Mouse (Mus musculus): ENCODE data around the gene Mreg. TPM values are rescaled to one million over a fixed set of nuclear protein-coding genes. Genes with fewer than 3 reads are reported as not detected.
A peak's percentile ranks its signal among the peaks of the same experiment; 100 is the strongest.
"Not testable (repeated sequence)": the region's sequence is repeated elsewhere in the genome, so short reads cannot be mapped to it uniquely, and the experiment has no call there.

Gene Mreg
- total RNA-seq (2021), result 10 to 100 TPM; 25.0 to 30.7 TPM

DNA sequence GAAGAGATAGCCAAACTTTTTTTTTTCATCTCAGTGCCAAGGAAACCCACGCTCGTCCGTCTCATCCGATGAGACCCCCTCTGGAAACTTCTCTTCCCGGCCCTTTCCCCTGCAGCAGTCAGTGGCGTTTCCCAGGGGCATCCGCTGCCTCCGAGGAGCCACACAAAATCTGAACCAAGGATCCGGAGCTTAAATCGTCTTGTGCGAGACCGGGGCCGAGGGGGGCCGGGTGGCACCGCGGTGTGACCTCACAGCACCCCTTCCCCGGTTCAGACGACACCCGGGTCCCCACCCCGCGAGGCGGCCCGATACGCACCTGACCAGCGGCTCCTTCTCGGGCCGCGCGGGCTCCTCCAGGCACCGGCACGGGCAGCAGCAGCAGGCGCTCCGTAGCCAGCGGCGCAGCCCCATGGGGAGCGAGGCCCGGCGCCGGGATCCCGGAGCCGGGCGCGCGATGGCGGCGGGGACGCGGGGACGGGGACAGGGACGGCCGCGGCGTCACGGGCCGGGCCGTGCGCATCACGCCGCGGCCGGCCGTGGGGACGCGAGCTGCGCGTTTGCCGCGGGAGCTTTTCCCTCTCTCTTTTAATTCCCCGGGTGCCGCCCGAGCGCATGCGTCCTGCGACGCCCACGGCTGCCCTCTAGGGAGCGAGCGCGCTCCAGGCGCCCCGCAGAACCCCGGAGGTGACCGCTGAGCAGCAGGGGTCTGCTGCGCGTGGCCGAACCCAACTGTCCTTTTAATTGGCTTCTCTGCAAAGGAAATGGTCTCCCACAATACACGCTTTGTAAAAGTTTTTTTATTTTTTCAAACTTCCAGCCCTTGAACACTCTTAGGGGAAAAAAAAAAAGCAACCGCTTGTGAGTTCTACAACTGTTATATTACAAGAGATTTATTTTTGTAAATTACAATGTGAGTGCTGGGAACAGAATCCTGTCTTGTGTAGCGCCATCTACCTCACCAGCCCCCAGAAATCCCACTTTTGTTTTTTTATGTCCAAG is at the start of gene Mreg:
Gene Mreg (minus strand): TSS at position 607 of the 999 bp plus-strand sequence.
- intact Hi-C loops (cut with DNase I), result no loop called here
- peak; percentile 40 for DNase-seq (ENCODE audit: low spot score)

DNA sequence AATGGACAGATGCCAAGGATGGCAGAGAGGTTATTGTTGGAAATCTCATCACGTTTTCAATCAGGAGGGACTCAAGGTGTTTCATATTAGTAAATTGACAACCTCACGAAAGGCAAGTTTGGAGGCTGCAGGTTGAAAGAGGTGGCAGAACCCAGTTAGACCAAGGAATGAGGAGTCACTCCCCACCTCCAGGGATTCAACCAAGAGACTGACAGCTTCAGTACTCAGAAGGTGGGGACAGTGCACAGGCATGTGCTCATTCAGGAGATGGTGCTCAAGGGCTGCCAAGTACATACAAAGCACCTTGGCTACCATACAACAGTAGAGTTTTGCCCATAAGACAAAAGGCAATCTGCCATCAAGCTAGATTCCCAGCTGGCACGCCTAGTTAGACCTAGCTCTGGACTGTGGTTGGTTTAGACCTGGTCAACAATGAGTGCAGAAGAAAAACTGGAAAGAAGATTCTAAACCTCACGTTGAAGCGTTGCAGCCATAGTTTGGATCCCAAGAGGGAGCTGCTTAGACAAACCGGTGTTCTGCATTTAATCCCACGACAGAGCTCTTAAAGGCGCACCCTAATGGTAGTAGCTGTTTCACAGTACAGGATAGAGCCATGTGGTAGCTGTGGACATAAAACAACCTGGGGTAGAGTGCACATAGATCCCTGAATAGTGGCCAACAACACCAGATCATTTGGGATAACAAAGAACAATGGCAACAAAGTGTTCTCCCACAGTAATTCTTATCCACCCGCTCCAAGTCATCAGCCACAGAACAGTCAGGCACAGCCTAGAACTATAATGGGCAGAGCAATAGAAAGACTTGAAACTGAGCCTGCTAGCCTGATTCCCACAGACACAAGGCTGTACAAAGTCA is 44.5 kb upstream of the Mreg start:
- DNase-seq (ENCODE audit: low spot score), result no peak
- intact Hi-C loops (cut with DNase I), result no loop called here

DNA sequence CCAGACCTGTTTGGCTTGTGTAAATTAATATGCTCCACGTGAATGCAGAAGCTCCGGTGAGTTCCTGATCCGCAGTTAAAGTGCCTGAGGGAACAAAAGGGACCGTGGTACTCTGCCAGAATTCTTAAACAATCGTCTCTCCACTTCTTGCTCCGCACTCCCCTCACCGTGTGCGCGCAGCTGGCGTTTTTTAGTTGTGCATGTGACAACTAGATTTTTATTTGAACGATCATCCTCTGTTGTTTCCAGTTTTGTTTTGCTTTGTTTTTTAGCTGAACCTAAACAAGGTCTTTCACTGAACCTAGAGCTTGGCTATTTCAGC is 43.7 kb upstream of the Mreg start:
- DNase-seq (ENCODE audit: low spot score), result no peak
- intact Hi-C loops (cut with DNase I), result no loop called here

DNA sequence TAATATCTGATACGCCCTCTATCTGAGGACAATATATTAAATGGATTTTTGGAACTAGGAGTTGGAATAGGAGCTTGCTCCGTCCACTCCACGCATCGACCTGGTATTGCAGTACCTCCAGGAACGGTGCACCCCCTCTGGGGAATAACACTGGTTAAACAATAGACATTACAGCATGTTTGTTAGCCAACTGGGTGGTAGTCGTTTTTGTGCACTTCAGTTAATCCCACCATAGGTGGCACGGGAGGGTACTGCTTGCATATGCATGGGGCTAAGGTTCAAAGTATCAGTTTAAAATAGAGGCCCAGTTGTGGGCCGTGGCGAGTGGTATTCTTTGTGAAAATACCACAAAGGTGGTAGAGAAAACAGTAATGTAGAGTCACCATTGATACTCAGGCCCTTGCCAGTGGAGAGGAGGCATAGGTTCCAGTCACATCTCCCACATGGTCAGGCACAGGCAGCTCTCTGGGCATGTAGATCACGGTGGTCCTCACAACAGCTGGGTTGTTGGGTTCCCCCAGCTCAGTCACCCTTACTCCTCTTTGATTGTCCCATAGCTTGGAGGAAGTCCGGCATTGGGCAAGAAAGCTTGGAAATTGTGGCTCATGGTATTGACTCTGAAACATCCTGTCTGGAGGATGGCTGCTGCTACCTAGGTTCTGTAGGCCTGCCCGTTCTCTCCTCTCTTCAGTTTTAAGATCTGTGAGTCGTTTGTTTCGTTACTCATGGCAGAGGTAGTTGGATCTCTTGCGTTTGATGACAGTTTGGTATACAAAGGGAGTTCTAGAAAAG is 43.2 kb upstream of the Mreg start:
- DNase-seq (ENCODE audit: low spot score), result no peak
- intact Hi-C loops (cut with DNase I), result no loop called here

DNA sequence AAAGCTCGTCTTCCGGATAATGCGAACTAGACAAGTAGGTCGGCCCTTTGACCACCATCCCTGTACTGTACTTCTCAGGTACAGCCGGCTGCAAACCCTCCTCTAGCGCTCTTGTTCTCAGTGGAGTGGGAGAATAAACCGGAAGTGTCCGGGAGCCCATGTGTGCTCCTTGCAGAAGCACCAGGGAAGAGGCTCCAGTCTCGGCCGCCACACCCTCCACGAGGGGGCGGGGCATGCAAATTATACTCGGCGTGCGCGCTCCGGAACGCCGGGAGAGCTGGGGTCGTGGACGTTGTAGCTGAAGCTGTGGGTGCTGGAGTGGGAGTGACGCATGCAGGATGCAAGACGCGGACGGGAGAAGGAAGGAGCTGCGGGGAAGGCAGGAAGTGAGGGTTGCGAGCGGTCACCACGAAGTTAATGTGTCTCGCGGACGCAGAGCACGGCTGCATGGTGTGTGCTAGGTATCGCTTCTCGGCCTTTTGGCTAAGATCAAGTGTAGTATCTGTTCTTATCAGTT is 42.5 kb upstream of the Mreg start:
- DNase-seq (ENCODE audit: low spot score), result peak; percentile 64
- intact Hi-C loops (cut with DNase I), result no loop called here

DNA sequence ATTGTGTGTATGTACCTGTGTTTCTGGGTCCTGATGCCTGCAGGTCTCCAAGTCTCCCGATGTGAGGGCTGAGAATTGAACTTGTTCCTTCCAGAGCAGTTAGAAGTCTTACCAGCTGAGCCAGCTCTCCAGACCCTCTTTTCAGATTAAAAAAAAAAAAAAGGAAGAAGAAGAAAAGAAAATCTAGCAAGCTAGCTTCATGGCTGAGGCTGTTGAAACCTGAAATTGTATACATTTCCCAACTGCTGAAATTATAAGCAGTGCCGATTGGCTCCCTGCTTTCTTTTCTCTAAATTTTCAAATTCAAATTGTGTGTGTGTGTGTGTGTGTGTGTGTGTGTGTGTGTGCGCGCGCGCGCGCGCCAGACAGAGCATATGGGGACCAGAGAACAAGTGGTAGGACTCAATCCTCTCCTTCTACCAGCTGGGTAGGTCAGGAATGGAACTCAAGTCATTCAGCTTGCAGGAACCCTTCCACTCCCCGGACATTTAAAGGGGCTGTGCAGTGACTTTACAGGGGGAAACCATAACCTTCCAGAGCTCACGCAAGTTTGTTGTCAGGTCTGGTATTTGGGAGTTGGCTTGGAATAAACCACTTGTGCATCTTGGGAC is 41.9 kb upstream of the Mreg start:
- no peak for DNase-seq (ENCODE audit: low spot score)
- intact Hi-C loops (cut with DNase I), result no loop called here

DNA sequence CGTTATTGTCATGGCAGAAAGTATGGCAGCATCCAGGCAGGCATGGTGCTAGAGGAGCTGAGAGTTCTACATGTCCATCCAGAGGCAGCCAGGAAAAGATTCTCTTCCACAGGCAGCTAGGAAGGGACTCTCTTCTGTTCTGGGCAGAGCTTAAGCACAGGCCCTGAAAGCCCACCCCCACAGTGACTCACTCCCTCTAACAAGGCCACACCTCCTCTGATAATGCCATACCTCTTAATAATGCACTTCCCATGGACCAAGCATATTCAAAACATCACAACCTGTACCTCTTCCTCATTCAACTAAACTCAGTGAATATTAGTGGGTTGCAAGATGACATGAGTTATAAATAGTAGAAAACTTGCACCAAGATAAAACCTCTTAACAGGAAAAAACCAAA is 39.7 kb upstream of the Mreg start:
- intact Hi-C loops (cut with DNase I), result no loop called here
- DNase-seq (ENCODE audit: low spot score), result no peak

DNA sequence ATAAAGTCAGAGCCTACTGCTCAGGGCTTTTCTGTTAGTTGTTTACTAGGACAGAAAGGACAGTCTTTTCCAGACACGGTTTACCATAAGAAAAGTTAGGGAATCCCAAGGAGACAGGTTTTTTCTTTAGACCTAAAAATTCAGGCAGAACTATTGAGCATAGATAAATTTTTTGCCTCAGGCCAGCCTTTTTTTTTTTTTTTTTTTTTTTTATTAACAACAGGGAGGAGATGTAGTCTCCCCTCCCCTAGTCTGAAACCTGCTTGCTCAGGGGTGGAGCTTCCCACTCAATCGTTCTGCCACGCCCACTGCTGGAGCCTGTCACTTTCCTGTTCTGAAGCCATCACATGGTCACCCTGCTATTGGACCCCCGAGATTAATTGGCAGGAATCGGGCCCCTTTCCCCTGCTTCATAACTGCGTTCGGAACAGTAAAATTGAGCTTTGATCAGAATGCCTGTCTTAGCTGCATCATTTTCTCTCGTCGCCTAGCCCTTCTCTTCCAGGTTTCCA is 36.2 kb upstream of the Mreg start:
- intact Hi-C loops (cut with DNase I); DNase-seq (ENCODE audit: low spot score): not testable (repeated sequence)

DNA sequence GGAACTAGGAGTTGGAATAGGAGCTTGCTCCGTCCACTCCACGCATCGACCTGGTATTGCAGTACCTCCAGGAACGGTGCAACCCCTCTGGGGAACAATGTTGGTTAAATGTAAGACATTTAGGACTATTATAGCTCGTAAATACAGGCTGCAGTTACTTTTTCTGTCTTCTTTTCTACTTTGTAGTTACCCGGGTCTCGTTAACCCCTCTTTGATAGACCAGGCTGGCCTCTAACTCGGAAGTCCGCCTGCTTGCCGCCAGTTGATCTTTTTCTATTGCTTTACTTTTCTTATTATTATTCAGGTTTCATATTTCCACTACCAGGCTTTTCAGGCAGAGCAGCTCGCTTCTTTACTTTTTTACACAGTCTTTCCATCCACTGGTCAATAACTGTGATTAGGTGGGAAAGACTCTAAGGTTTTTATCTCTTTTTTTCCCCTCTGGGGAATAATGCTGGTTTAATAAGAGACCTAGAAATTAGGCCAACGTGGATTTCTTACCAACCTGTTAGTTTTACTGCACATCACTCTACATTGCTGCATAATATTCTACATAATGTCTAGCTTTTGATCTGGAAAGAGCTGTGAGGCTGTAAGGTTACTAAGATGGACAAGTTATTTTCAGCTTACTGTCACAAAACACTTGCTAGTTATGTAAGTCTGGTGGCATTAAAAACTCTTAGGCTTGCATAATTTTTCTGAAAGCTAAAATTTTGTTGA is 32.4 kb upstream of the Mreg start:
- no peak for DNase-seq (ENCODE audit: low spot score)
- intact Hi-C loops (cut with DNase I), result no loop called here

DNA sequence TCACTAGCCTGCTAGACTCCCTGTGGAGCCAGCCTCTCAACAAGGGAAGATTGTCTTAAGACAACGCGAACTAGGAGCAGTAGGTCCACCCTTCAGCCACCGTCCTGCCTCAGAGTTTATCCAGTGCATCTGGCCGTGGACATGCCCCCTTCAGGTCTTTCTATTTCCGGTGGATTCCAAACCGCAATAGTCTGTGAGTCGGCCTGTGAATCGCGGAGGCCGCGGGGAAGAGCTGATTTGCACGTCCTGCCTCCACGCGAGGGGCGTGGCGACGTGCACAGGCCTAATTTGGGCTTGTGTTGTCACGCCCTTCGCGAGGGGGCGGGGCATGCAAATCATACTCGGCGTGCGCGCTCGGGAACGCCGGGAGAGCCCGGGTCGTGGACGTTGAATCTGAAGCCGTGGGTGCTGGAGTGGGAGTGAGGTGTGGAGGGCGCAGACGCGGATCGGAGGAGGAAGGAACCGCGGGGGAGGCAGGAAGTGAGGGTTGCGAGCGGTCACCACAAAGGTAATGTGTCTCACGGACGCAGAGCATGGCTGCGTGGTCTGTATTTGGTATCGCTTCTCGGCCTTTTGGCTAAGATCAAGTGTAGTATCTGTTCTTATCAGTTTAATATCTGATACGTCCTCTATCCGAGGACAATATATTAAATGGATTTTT is 31.7 kb upstream of the Mreg start:
- intact Hi-C loops (cut with DNase I), result no loop called here
- peak; percentile 88 for DNase-seq (ENCODE audit: low spot score)

DNA sequence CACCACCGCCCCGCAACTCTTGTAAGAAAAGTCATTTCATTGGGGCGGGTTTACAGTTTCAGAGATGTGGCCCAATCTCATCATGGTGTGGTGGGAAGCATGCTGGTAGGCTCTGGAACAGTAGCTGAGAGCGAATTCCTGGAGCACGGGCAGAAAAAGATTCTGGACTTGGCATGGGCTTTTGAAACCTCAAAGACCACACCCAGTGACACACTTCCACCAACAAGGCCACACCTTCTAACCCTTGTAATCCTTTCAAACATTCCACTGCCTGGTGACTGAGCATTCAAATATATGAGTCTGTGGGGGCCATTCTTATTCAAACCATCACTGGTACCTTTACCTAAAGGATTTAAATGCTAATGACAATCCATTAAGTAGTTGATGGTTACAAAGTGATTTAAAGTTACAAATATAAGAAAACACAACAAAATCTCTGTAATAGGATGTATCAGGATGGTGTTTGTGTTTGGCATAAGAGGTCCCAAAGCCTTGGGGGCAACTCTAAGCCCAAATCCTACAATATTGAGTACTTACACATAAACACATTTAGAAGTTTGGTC is 30.6 kb upstream of the Mreg start:
- no peak for DNase-seq (ENCODE audit: low spot score)
- intact Hi-C loops (cut with DNase I), result no loop called here

DNA sequence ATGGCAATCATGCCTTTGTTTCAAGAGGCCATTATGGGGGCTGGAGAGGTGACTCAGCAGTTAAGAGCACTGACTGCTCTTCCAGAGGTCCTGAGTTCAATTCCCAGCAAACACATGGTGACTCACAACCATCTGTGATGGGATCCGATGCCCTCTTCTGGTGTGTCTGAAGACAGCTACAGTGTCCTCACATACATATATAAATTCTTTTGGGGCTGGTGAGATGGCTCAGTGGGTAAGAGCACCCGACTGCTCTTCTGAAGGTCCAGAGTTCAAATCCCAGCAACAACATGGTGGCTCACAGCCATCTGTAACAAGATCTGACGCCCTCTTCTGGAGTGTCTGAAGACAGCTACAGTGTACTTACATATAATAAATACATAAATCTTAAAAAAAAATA is 27.0 kb upstream of the Mreg start:
- not testable (repeated sequence) for DNase-seq (ENCODE audit: low spot score)
- intact Hi-C loops (cut with DNase I), result loop anchor here (5.0 kb wide), 1 partner anchor 68 kb away; the partner anchor contains the start of gene Xrcc5

DNA sequence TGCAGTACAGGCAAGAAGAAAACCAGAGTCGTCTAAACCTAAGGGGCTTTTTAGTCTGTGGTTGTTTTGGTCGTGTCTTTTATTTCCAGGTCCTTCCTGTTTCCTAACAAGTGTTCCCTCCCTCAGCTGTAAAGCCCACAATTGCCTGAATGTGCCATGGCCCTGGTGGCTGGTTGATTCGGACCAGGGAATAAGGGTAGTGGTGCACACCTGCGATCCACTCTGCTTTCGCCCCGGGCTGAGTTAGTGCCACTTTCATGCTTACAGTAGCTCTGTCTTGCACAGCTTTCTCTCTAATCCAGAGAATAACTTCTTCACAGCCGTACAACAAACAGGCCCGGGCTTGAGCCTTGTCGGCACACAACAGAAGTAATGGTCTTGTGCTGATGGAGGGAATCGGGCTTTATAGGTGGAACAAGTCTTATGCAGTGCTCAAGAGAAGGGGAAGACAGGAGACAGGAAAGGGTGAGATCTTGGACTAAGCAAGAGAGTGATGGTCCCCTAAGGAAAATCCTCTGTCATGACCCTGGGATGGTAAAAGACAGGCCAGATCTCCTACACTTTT is 26.0 kb upstream of the Mreg start:
- intact Hi-C loops (cut with DNase I), result loop anchor here (5.0 kb wide), 1 partner anchor 69 kb away; the partner anchor contains the start of gene Xrcc5
- no peak for DNase-seq (ENCODE audit: low spot score)

DNA sequence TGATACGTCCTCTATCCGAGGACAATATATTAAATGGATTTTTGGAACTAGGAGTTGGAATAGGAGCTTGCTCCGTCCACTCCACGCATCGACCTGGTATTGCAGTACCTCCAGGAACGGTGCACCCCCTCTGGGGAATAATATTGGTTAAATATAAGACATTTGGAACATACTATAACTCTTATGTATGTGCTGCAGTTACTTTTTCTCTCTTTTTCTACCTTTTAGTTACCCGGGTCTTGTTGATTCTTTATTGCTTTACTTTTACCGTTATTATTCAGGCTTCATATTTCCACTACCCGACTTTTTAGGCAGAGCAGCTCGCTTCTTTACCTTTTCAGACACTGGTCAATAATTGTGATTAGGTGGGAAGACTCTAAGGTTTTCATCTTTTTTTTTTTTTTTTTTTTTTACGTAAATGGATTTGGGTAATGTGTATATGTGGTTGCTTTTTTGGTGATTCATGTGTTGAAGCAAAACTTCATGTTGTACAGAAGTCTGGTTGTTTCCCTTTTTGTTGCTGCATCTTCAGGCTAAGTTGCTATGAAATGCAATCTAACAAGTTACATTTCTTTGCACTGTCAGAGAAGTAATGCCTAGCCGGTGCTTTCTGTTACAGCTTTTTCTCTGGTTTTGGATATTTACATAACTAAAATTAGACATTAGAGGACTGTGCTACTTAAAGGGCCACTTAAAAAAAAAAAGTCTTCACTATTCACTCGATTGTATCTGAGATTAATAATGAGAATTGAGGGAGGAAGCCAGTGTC is 25.1 kb upstream of the Mreg start:
- DNase-seq (ENCODE audit: low spot score), result no peak
- intact Hi-C loops (cut with DNase I), result loop anchor here (5.0 kb wide), 1 partner anchor 70 kb away; the partner anchor contains the start of gene Xrcc5

DNA sequence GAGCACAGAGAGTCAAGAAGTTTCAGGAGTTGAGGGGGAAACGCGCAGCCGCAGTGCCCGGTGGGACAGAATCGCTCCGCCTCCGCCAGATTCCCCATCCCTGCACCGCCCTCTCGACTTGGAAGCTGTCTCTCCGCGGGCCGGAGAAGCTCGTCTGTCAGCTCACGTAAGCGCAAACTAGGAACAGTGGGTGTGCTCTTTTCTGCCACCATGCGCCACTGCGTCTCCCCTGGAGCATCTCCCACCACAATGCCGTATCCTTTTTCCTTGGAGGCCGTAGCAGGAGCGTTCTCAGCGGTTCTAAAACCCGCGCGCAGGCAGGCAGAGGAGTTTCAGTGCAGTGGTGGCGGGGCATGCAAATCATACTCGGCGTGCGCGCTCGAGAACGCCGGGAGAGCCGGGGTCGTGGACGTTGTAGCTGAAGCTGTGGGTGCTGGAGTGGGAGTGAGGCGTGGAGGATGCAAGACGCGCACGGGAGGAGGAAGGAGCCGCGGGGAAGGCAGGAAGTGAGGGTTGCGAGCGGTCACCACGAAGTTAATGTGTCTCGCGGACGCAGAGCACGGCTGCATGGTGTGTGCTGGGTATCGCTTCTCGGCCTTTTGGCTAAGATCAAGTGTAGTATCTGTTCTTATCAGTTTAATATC is 24.4 kb upstream of the Mreg start:
- intact Hi-C loops (cut with DNase I), result loop anchor here (5.0 kb wide), 1 partner anchor 71 kb away; the partner anchor contains the start of gene Xrcc5
- peak; percentile 56 for DNase-seq (ENCODE audit: low spot score)

DNA sequence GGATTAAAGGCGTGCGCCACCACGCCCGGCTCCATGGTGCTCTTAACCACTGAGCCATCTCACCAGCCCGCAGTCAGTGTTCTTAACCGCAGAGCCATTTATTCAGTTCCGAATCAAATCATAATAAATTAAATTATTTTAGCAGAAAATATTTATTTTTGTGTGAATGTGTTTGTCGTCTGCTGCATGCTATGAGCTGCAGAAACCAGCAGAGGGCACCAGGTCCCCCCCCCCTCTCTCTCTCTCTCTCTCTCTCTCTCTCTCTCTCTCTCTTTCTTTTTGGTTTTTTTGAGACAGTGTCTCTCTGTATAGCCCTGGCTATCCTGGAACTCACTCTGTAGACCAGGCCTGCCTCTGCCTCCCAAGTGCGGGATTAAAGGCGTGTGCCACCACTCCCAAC is 20.5 kb upstream of the Mreg start:
- intact Hi-C loops (cut with DNase I); DNase-seq (ENCODE audit: low spot score): not testable (repeated sequence)
